Mouse (Mus musculus) retina, postnatal 1 day (tissue): ENCODE data around the gene Asxl1.
A peak's percentile ranks its signal among the peaks of the same experiment; 100 is the strongest.

Experiments used
- DNase-seq: peaks from one replicate; pipeline ENCODE4 v3.0.0-alpha.2; 2012

The Asxl1 gene

DNA sequence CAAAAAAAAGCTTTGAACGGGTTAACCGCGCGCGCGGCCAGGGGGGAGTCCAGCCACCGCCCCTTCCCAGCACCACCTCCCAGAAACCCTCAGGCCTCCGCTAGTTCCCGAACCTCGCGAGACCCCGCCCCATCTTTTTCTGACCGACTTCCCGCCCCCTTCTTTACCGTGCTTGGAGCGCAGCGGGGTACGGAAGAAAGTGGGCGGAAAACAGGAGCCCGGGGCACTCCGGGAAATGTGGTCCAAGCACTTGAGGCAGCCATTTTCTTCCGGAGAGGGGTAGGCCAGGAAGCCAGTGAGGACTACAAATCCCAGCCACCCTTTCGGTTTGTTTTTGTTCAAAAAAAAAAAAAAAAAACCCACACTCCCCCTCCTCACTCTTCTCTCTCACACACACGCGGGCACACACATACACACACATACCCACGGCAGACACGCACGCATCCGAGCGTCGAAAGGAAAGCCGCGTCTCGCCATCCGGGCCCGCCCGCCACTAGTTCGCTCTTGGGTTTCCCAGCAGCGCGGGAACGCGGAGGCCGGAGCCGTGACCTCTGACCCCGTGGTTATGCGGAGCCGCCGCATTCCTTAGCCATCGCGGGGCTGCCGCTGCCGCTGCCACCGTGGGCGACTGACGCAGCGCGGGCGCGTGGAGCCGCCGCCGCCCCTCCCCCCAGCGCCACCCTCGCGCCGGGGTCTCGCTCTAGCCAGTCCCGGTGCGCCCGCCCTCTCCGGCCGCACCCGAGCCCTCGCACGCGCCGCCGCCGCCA is at the start of gene Asxl1:
Gene Asxl1 (plus strand): TSS at position 376 of the 767 bp plus-strand sequence.
- DNase-seq, result peak; percentile 100

DNA sequence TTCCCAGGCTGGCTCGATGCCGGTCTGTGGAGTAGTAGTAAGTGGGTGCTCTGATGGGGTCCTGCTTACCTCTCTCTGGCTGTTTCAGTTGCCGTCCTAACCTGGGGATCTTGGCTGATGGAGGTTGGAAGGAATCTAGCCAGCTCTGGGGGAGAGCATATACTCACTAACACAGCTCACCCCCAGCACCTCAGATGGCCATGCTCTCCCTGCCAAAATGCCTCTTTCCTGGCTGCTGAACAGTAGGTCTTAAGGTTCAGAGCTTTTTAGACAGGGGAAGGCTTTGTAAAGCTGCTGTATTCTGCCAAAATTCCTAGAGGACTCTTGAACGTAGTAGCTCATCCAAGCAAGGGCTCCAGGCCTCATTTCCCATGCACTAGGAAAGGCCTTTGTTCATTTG is 47.9 kb upstream of the Asxl1 start:
- DNase-seq, result no peak

DNA sequence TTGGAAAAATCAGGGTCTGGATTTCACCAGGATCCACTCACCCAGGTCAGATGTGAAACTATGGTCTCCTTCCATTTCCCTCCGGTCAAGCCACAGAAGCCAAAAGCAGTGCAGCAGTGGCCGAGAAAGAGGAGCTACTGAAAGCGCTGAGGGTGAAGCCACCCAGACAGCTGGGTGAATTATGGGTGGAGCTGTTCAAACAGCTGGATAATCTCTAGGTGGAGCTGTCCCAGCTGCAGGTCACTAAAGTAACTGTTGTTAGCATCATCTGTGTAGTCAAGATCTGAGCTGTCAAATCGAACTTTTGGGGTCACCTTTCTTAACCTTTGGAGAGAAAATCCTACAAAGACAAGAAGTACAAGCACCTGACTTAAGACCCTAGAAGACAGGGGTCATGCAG is 47.2 kb upstream of the Asxl1 start:
- DNase-seq, result no peak

DNA sequence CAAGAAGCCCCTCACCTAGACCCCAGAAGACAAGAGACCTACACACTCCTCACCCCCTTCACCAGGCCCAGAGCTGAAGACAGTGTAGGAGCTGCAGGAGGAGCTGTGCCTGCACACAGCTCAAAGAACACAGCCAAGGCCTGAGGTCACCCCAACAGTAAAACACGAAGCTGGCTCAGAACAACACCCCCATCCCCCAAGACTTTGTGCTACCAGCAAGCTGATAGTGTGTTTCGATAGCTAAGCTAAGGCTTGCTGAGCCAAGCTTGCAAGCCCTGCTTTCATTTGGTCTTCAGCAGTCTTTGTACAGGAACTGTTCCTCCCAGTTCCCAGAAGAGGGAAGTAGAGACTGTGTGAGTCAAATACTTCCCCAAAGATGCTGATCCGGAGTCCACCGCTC is 46.8 kb upstream of the Asxl1 start:
- DNase-seq, result no peak

DNA sequence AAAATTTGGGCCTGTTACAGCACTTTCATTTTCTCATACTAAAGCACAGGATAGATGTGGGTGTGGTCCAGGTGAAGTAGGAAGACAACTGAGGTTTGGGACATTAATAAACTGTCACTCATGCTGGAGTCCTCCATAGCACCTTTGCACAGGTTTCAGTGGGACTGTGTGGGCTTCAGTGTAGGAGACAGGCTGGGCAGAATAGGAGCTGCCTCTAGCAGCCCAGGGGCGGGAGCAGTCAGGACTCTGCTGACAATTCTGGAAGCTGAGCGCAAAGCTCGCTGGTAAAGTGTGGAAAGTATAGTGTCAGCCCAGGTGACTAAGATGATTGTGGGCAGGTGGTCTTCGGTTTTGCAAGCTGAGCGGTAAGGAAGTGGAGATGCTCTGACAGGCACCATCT is 44.5 kb upstream of the Asxl1 start:
- DNase-seq, result no peak

DNA sequence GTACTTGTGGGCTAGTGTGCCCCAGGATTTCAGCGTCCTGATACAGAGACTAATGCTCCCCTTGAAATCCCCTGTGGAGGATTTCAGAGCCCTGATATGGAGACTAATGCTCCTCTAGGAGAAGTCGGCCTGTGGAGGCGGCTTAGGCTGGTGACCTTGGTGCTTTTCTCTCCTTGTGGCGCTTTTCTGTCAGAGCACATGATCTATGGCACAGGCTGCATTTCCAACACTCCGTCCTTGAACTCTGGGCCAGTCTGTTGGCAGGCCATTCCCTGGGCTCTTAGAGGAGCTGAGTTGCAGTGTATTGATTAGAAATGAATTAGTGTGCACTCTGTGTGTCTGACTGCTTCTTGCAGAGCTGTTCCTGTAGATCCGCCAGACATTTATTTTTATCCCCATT is 40.4 kb upstream of the Asxl1 start:
- DNase-seq, result peak; percentile 20

DNA sequence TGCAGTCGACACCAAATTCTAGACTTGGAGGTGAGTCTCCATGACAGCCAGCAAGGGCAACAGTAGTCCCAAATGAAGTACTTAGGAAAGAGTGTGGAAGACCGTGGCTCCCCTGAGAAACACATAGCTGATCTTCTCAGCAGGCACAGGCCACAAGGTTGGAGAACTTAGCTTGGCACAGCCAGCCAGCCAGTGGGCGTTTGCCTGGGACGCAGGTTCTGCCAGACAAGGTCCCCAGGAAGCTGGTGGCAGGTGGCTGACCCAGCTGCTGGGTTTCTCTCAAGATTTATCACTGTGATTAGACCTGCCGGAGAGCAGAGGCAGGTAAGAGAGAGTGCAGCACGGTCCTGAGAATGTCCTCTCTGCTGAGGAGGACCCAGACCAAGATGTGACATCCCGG is 37.0 kb upstream of the Asxl1 start:
- no peak for DNase-seq

DNA sequence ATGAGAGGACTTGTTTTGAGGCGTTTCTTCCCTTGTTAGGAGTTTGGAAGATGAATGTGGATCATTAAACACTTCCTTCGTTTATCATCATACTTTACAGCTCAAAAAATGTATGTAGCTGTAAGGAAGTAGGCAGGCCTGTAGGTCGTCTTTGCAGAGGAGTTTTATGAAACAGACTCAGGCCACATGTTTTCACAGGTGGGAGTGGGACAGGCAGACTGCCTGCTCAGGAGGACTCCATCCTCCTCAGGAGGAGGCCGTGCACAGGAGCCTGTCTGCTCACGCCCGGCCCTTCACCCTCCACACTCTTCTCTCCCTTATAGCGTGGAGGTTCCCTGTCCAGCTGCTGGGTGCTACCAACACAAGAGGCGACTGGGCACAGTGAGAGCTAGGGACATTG is 36.5 kb upstream of the Asxl1 start:
- DNase-seq, result no peak

DNA sequence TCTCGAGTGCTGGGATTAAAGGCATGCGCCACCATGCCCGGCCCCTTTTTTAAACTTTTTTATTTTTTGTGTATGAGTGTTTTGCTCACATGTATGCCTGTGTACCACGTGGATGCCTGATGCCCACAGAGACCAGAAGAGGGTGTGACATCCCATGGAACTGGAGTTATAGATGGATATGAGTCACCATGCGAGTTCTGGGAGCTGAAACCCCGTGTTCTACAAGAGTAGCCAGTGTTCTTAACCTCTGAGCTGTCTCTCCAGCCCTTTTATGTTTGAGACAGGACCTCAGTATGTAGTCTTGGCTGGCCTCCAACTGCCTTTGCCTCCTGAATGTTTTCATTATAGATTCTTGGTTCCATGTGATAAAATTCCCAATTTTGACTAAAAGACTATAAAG is 35.4 kb upstream of the Asxl1 start:
- DNase-seq, result no peak

DNA sequence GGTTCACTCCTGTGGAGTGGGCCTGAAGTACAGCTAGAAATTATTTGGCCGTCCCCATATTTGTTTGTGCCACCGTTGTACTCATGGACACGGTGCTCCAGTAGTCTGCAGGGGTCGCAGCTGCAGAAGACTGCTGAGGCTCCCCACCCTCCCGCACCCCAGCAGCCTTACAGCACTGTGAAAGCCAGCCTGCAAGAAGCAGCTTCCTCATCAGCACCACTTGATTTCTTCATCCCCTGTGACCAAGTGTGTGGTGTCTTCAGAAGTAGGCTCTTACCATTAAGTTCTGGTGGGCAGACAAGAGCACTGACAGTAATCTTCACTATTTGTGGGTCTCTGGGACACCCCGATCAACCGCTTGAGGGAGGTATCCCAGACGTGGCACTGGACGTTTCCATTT is 32.7 kb upstream of the Asxl1 start:
- no peak for DNase-seq

DNA sequence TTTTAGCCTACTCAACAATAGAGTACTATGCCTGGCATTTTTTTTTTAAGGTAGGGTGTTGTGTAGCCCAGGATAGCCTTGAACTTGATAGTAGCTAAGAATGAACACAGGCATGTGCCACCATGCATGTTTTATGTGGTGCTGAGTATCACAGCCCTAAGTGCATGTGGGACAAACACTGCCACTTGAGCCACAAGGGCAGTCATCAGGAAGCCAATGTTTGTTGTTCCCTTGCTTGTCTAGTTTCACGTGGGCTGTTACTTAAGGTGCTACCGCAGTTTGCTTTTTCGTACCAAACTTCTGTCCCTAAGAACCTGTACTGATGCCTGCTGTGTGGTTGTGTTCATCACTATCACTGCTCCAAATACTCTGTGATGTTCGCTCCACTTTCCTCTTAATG is 27.2 kb upstream of the Asxl1 start:
- no peak for DNase-seq

DNA sequence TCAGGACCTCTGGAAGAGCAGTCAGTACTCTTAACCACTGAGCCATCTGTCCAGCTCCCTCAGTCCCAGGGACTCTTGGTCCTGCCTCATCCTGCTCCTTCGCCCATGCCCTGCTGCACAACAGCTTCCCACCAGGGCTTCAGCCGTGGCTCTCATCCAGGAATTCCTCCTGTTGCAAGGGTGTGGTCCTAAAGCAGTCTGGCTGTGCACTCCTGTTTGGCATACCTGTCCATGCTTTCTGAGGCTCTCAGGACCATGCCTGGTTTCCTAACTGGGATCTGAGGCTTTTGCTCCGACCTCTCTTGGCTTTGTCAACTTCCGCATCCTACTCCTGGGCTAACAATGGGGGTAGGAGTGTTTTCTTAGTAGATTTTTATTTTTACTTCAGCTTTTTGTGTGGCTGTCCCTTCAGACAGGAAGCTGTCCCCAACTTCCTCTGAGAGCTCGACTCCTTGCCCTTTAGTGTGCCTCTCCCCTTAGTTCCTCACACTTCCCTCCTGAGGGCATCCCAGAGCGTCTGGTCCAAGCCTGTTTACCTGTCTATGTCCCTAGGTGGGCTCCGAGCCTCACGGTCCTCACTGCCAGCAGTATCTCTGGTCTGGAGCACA is 26.5 kb upstream of the Asxl1 start:
- DNase-seq, result no peak

DNA sequence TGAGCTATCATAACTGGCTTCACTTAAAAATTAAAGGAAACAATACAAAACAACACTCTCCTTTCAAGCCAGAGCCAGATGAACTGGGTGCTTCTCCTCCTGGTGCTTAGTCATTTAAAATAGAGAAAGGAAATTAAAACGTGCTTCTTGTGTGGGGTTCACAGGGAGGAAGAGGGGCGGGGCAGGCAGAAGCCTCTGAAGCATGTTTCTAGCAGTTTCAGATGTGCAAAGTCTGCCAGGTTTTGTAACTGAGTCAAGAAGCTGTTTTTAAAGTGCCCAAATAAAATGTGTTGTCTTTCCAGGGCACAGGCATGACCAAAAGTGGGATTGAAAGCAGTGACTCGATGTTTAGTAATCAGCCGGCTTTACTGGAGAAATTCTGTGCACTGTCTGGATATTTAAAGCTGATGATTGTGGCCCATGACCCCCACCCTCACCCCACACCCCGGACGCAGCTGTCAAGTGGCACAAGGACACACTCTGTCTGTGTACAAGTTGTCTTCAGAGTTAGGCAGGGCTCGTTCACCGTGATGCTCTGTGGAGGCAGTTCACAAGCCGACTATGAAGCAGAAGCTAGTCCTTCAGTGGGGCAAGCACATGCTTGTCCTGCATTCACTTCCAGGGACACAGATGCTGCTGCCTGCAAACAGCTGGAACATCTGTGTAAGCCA is 19.8 kb upstream of the Asxl1 start:
- no peak for DNase-seq

DNA sequence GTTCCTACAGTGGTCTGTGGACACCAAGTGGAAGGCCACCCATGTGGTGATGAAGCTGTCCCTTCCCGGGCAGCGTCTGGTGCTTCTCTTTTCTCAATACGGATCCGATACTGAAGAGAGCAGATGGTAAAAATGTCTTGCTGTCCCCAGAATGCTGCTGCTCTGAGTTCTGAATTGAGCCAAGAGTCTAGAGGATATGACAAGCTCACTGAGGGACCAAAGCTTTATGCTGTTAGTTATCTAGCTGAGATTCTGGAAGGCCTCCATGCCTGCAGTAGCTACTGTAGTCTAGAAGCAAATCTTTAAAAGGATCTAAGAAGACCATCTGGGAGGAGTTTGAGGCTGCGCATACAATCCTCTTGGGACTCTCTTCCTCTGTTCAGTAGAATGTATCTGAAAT is 13.4 kb upstream of the Asxl1 start:
- no peak for DNase-seq

DNA sequence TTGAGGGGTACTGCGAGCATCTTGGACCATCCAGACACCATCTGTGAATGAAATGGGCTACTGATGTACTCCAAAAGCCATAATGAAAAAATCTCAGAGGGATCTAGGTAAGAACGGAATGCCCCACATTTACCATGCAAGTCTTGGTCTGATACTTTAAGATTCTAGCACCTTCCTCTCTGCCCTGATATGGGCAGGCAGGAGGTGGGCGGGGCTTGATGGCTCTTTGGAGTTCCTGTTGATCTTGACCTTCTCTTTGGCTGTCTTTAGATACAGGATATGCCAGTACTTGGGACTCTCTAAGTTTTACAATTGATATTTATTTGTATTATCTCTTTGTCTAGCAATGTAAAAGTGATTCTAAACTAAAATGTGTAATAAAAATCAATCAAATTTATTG is 12.6 kb upstream of the Asxl1 start:
- DNase-seq, result no peak

DNA sequence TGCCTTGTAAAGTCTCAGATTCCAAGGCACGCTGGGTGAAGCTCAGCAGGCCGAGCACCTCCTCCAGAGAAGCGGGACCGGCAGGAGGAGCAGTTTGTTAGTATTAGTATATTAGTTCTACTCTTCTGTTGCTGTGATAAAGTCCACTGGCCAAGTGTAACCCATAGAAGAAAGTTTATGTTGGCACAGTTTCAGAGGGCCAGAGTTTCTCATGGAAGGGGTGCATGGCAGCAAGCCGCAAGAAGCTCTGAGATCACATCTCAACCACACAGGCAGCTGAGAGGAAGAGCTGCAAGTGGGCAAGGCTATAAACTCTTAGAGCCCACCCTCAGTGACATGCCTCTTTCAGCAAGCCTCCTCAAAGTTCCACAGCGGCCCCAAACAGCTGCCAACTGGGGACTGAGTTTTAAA is 11.8 kb upstream of the Asxl1 start:
- DNase-seq, result no peak

DNA sequence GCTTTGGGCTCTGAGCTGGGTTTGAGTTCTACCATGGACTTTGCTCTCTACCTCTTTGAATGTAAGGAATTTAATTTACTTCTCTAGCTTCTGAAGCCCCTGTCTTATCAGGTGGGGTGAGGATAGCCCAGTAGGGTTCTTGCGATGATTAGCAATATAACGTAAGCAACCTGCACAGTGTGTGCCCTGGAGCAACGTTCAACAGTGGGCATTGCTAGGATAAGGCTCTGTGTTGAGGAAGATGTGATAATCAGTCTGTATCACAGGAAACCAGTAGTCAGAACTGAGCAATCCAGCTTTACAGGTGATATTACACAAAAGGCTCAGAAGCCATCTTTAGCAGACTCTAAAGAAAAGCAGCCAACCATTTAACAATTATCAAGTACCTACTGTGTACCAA is 11.3 kb upstream of the Asxl1 start:
- DNase-seq, result no peak

DNA sequence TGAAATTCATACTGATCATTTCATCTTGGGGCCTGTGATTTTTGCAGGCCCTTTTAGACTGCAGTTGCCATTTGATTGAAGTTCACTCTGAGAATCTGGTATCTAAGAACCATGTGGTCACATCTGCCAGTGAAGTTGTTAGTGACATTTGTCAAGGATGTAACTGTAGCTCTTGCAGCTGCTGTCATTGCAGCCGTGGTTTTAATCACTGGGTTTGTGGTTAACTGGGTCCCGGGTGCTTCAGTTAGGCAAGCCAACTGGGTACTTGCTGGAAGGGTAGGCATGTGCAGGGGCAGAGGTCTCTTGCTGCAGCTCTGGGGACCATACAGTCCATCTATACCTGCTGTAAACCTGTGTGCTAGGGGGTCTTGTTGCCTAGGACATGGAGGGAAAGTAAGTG is 9.5 kb upstream of the Asxl1 start:
- DNase-seq, result no peak

DNA sequence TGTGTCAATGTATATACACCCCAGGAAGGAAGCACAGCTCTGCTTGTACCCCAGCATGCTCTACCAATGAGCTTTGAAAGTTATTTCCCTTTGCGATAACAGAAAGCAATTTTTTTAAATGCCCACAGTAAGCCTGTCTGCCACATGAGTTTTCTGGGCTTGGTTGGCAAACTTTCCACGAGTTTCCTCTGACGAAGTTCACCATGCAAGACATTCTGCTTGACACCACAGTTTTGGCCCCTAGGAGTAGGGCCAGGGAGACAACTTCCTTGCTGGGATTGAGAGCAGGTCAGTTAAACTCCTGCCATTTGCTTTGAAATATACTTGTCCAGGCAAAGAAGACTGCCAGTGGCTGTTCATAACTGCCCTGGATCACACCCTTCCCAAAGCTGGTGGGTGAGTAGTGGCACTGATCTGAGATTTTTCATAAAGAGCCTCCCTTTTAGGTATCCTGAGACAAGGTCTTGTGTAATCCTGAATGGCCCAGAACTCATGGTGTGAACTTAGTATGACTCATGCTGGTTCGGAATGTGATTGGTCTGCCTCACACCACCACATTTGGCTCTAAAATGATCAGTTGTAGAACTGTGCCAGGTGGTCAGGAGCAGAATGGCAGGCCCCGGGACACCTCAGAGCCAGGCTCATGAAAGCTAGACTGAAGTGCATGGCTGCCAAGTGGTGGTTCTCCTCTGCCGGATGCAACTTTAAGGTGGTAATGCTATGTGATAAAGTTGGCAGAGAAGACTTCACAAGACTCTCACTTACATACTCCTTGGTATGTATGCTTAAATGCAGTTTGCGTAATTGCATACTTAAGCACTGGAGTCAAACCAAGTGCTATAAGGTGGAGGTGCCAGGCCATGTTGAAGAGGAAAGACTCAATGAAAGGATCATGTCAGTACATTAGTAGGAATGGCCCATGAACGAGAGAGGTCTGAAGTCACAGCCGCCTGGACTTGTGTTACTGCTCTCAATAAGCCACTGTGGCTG is 7.0 kb upstream of the Asxl1 start:
- DNase-seq, result no peak

DNA sequence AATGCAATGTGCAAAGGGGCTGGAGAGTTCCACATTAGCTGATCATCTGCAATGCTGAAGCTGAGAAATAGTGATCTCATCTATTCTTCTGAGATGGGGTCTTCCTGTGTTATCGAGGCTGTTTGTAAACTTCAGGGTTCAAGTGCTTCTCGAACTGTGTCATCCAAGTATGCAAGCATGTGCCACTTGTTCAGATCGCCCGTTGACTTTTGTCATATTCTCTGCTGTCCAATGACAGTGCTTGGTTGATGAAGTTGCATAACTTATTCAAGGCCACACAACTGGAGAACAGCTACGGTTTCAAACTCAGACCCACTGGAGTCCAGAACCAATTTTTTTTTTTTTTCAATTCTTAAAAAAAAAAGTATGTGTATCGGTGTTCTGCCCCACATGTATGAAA is 3.5 kb upstream of the Asxl1 start:
- DNase-seq, result no peak

DNA sequence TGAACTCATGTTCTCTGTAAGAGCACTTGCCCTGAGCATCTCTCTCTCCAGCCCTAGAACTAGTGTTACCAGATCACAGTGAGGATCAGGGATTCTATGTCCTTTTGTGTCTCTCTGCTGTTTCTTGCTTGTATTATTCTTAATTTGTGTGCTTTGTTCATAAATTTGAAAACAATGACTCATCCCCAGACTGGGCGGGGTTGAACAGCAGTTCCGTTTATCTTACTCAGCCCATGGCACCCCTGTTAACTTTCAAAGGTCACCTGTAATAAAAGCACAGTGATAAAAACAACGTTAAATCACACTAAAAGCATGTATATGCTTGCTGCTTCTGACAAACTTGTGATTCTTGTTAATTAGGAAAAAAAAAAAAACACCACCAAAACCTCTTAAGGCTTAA is 3.0 kb upstream of the Asxl1 start:
- no peak for DNase-seq

DNA sequence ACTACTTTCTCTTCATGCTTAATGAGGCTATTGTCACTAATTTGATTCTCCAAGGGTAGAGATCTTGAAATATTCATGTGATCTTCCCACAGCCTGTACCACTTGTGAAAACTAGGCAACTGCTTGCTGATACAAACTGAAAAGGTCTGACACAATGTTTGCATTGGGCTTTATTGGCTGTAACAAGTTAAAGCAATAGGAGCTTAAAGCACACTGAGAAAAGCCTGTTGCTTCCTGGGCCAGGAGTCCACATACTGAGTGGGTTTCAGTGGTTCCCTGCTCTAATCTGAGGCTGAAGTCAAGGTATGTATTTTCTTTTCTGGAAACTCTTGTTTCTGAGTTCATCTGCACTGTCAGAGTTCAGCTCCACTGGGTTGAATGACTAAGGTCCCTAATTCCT is 2.4 kb upstream of the Asxl1 start:
- DNase-seq, result no peak

DNA sequence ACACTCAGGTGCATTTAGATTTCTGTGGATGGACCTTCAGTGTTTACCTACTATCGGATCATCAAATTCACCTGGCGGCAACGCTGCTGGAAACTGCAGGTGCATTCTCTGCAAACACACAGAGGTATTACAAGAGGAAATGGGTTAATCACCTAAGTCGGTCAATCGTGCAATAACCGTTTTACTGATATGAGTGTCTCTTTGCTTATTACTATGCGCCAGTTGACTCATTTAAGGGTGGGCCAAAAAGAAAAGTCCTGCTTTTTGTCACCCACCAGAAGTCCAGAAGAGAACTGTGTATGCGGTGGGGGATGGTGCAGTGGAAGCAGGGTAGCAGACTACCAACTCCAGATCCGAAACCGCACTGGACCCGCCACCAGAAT is 567 bp upstream of the Asxl1 start:
- no peak for DNase-seq
